Mouse (Mus musculus): Measurements from ENCODE around the gene Gm379. TPM values are rescaled to one million over a fixed set of nuclear protein-coding genes. Genes with fewer than 3 reads are reported as not detected.

The Gm379 gene
- polyA plus RNA-seq (2014; fragmentation: Nextera tagmentation; extraction: Ambion mirVana): not detected in 2 replicates

GRCm38 (mm10) chrX:108664885-108665284, at the start of gene Gm379:
Gene Gm379 (minus strand): TSS chrX:108664891.
- no peaks in the 10 kb centered on the region for H3K9me3 ChIP-seq (replicated peaks; ENCODE audit: control insufficient read depth, low read length)
- DNase-seq (ENCODE audit: low spot score) (no peak), ATAC-seq (replicated peaks; ENCODE audit: insufficient number of reproducible peaks, low FRiP score, low TSS enrichment, low read depth) (no peak)
- no peak within 1 kb of the TSS for H3K4me3 ChIP-seq (ENCODE audit: low read depth, low read length)
- H3K4me1 ChIP-seq (ENCODE audit: control insufficient read depth, insufficient read depth, low read length): no peaks in the 10 kb centered on the region
- H3K27ac ChIP-seq (replicated peaks; ENCODE audit: low read depth, low read length): no peak within 1 kb of the TSS
- WGBS: 68% methylated on average over 2 of the region's 2 CpGs
- no peaks in the 10 kb centered on the region for H3K27me3 ChIP-seq (ENCODE audit: control insufficient read depth, insufficient read depth, low read length)
- H3K4me2 ChIP-seq (ENCODE audit: low read depth, low read length): no peak within 1 kb of the TSS
- no peak within 1 kb of the TSS for H3K9ac ChIP-seq (replicated peaks; ENCODE audit: low read length)
- H3K36me3 ChIP-seq (replicated peaks; ENCODE audit: control insufficient read depth, insufficient read depth, low read depth, low read length): no peaks in the 10 kb centered on the region

- no peak overlapping the region for H3K4me3 ChIP-seq (ENCODE audit: low read depth, low read length)
- H3K4me2 ChIP-seq (ENCODE audit: low read depth, low read length): no peak overlapping the region
- H3K27ac ChIP-seq (replicated peaks; ENCODE audit: low read depth, low read length): no peak overlapping the region
- H3K27me3 ChIP-seq (ENCODE audit: control insufficient read depth, insufficient read depth, low read length): no peaks in the 10 kb centered on the region
- H3K4me1 ChIP-seq (ENCODE audit: control insufficient read depth, insufficient read depth, low read length): no peaks in the 10 kb centered on the region
- 77% methylated on average over 2 of the region's 2 CpGs for WGBS
- H3K36me3 ChIP-seq (replicated peaks; ENCODE audit: control insufficient read depth, insufficient read depth, low read depth, low read length): no peaks in the 10 kb centered on the region
- H3K9ac ChIP-seq (replicated peaks; ENCODE audit: low read length): no peak overlapping the region
- DNase-seq (ENCODE audit: low spot score): no peak
- no peaks in the 10 kb centered on the region for H3K9me3 ChIP-seq (replicated peaks; ENCODE audit: control insufficient read depth, low read length)
- no peak for ATAC-seq (replicated peaks; ENCODE audit: insufficient number of reproducible peaks, low FRiP score, low TSS enrichment, low read depth)
Observed at GRCm38 (mm10) chrX:108704312-108704711, 39.6 kb upstream of the Gm379 start.

- Histone ChIP-seq H3K27me3 (ENCODE audit: control insufficient read depth, insufficient read depth, low read length) (no peaks in the 10 kb centered on the region), H3K36me3 (replicated peaks; ENCODE audit: control insufficient read depth, insufficient read depth, low read depth, low read length) (no peaks in the 10 kb centered on the region), H3K4me2 (ENCODE audit: low read depth, low read length) (no peak overlapping the region), H3K9ac (replicated peaks; ENCODE audit: low read length) (no peak overlapping the region), H3K4me3 (ENCODE audit: low read depth, low read length) (no peak overlapping the region), H3K9me3 (replicated peaks; ENCODE audit: control insufficient read depth, low read length) (no peaks in the 10 kb centered on the region), H3K27ac (replicated peaks; ENCODE audit: low read depth, low read length) (no peak overlapping the region), H3K4me1 (ENCODE audit: control insufficient read depth, insufficient read depth, low read length) (no peaks in the 10 kb centered on the region)
- DNase-seq (ENCODE audit: low spot score) (no peak), ATAC-seq (replicated peaks; ENCODE audit: insufficient number of reproducible peaks, low FRiP score, low TSS enrichment, low read depth) (no peak)
- WGBS: 42% methylated on average over 1 of the region's 1 CpGs
Observed at GRCm38 (mm10) chrX:108668868-108669267, 4.2 kb upstream of the Gm379 start.

- Histone ChIP-seq H3K9ac (replicated peaks; ENCODE audit: low read length) (no peak overlapping the region), H3K27me3 (ENCODE audit: control insufficient read depth, insufficient read depth, low read length) (no peaks in the 10 kb centered on the region), H3K36me3 (replicated peaks; ENCODE audit: control insufficient read depth, insufficient read depth, low read depth, low read length) (no peaks in the 10 kb centered on the region), H3K9me3 (replicated peaks; ENCODE audit: control insufficient read depth, low read length) (no peaks in the 10 kb centered on the region), H3K4me3 (ENCODE audit: low read depth, low read length) (no peak overlapping the region), H3K4me2 (ENCODE audit: low read depth, low read length) (no peak overlapping the region), H3K4me1 (ENCODE audit: control insufficient read depth, insufficient read depth, low read length) (no peaks in the 10 kb centered on the region), H3K27ac (replicated peaks; ENCODE audit: low read depth, low read length) (no peak overlapping the region)
- 36% methylated on average over 1 of the region's 1 CpGs for WGBS
- DNase-seq (ENCODE audit: low spot score): no peak
- no peak for ATAC-seq (replicated peaks; ENCODE audit: insufficient number of reproducible peaks, low FRiP score, low TSS enrichment, low read depth)
Observed at GRCm38 (mm10) chrX:108621991-108622390, 42.7 kb downstream of the Gm379 start.

GRCm38 (mm10) chrX:108620886-108621285, 43.8 kb downstream of the Gm379 start:
- no peak overlapping the region for H3K4me3 ChIP-seq (ENCODE audit: low read depth, low read length)
- no peak for ATAC-seq (replicated peaks; ENCODE audit: insufficient number of reproducible peaks, low FRiP score, low TSS enrichment, low read depth)
- no peak overlapping the region for H3K27ac ChIP-seq (replicated peaks; ENCODE audit: low read depth, low read length)
- H3K4me2 ChIP-seq (ENCODE audit: low read depth, low read length): no peak overlapping the region
- 82% methylated on average over 1 of the region's 1 CpGs for WGBS
- no peak overlapping the region for H3K9ac ChIP-seq (replicated peaks; ENCODE audit: low read length)
- no peaks in the 10 kb centered on the region for H3K4me1 ChIP-seq (ENCODE audit: control insufficient read depth, insufficient read depth, low read length)
- H3K9me3 ChIP-seq (replicated peaks; ENCODE audit: control insufficient read depth, low read length): no peaks in the 10 kb centered on the region
- H3K27me3 ChIP-seq (ENCODE audit: control insufficient read depth, insufficient read depth, low read length): no peaks in the 10 kb centered on the region
- no peaks in the 10 kb centered on the region for H3K36me3 ChIP-seq (replicated peaks; ENCODE audit: control insufficient read depth, insufficient read depth, low read depth, low read length)
- no peak for DNase-seq (ENCODE audit: low spot score)

Other genes with a start within 250 kb of the Gm379 start
- 4.7 and 5.5 TPM in 2 replicates for gene Brwd3, start 169.5 kb upstream of the Gm379 start, polyA plus RNA-seq (2014; fragmentation: Nextera tagmentation; extraction: Ambion mirVana)

All from embryonic facial prominence, embryonic 11.5 days (tissue).